Mouse (Mus musculus): ENCODE data around the gene Cldn14. TPM values are rescaled to one million over a fixed set of nuclear protein-coding genes. Genes with fewer than 3 reads are reported as not detected.

Gene Cldn14
- total and polyA plus RNA-seq, 3 experiments, result not detected

DNA sequence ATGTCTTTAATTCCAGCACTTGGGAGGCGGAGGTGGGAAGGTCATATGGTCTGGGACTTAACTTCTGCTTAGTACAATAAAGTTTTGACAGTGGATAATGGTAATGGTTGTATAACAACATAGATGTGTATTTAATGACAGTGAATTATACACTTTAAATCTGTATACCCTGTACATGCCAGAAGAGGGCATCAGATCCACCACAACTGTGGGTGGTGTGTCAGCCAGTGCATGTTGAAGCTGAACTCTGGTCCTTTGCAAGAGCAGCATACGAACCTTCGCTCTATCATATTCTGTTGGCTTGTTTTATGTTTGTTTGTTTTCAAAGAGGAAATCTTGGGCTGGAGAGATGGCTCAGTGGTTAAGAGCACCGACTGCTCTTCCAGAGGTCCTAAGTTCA, 61.2 kb downstream of the Cldn14 start:
- no peaks in the 10 kb centered on the region for H3K9me3 ChIP-seq (replicated peaks)
- no peak for DNase-seq (ENCODE audit: low spot score)
- TF ChIP-seq GATA2 (IDR thresholded peaks at IDR 0.05; ENCODE audit: borderline replicate concordance, low read depth, low read length) (no peak), CTCF (IDR thresholded peaks at IDR 0.05; ENCODE audit: low read depth, low read length) (no peak), TAL1 (conservative IDR thresholded peaks at IDR 0.05; ENCODE audit: low read depth, low read length) (no peak), POLR2AphosphoS5 (IDR thresholded peaks at IDR 0.05; ENCODE audit: insufficient replicate concordance, low read depth, low read length) (no peak), GATA1 (IDR thresholded peaks at IDR 0.05; ENCODE audit: borderline replicate concordance, low read length) (no peak)
- H3K4me1 ChIP-seq (ENCODE audit: insufficient read depth, low read depth, low read length), result no peaks in the 10 kb centered on the region
- H3K36me3 ChIP-seq (replicated peaks), result no peaks in the 10 kb centered on the region
- peaks cover 5% of the 10 kb centered on the region for H3K27me3 ChIP-seq (ENCODE audit: insufficient read depth, low read length)
- no peak for ATAC-seq (ENCODE audit: extremely low read depth, insufficient number of reproducible peaks, low FRiP score, poor library complexity, severe bottlenecking)
- H3K4me3 ChIP-seq (ENCODE audit: low read depth, low read length), result no peak overlapping the region

DNA sequence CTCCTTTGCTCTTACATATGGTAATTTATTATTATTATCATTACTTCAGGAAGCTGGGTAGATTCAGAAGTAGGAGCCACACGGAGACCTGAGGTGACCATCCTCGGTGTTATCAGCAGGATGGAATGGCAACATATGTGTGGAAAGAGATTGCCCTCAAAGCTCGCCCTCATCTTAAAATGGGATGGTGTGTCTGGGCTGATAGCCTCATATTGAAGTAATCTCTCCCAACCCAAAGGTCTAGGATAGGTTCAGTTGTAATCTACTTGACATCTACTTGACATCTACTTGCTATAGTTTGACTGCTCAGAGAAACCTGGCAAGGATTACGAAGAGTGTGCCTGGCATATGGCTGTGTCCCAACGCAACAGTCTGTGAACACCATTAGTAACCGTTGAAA, 64.3 kb downstream of the Cldn14 start:
- Histone ChIP-seq H3K9me3 (replicated peaks) (no peaks in the 10 kb centered on the region), H3K27me3 (ENCODE audit: insufficient read depth, low read length) (peaks cover 8% of the 10 kb centered on the region; the same call in 1 of the 2 replicates), H3K4me1 (ENCODE audit: insufficient read depth, low read depth, low read length) (peaks cover 3% of the 10 kb centered on the region; the same call in 1 of the 2 replicates), H3K4me3 (ENCODE audit: low read depth, low read length) (no peak overlapping the region), H3K36me3 (replicated peaks) (no peaks in the 10 kb centered on the region)
- no peak for DNase-seq (ENCODE audit: low spot score)
- no peak for ATAC-seq (ENCODE audit: extremely low read depth, insufficient number of reproducible peaks, low FRiP score, poor library complexity, severe bottlenecking)
- TF ChIP-seq CTCF (IDR thresholded peaks at IDR 0.05; ENCODE audit: low read depth, low read length), result no peak
- no peak for TF ChIP-seq GATA2 (IDR thresholded peaks at IDR 0.05; ENCODE audit: borderline replicate concordance, low read depth, low read length)
- TF ChIP-seq POLR2AphosphoS5 (IDR thresholded peaks at IDR 0.05; ENCODE audit: insufficient replicate concordance, low read depth, low read length), result no peak
- TF ChIP-seq GATA1 (IDR thresholded peaks at IDR 0.05; ENCODE audit: borderline replicate concordance, low read length), result no peak
- TF ChIP-seq TAL1 (conservative IDR thresholded peaks at IDR 0.05; ENCODE audit: low read depth, low read length), result no peak

DNA sequence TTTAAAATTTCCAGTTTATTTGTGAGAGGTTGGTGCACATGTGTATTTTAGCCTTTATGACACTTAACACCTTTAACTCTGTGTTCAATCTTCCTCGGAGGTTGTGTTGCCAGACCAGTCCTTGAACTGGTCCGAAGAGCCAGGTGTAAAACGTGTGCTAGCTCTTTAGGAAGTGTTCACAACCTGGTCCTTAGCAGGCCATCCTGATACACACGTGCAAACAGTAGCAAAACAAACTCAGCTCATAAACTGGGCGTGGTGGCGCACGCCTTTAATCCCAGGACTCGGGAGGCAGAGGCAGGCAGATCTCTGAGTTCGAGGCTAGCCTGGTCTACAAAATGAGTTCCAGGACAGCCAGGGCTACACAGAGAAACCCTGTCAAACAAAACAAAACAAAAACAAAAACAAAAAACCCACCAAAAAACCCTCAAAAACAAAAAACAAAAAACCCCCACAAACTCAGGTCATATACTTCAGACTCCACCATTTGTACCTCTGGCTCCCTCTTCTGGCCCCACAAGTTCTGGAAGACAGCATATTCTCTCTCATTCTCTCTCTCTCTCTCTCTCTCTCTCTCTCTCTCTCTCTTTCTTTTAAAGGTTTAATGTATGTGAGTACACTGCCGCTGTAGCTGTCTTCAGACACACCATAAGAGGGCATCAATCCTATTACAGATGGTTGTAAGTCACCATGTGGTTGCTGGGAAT, 65.7 kb downstream of the Cldn14 start:
- no peak for DNase-seq (ENCODE audit: low spot score)

DNA sequence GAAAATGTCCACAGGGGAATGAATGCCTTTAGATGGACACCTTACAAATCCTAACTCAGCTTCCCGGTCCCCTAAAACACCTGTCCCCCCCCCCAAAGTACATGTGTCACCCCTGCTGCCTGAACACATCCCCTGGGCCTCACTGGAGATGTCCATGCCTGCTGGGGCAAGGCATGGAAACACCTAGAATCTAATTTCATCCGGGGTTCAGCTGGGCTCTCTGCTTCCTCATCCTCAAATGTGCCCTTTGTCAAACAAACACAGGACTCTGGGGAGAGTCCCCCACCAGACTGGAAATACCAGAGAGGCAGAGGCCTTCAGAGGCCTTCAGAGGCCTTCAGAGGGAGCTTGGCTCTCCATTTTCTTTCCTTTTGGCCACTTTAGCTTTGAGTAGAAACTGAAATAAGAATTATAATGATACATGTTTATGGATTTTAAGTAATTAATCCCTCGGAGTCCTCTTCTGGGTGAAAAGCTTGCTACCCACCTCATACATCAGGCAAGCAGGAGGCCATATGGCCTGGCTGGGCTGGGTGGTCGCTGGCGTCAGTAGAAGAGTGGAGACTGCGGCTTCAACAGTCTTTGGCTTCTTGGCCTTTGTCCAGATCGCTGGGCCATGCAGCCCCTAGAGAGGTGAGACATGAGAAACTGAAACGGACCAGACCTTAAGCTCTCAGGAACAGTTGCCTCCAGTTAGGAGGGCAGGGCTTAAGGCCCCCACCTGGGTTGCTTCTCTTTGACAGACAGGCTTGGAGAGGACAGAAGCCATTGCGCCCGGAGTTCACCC, 66.7 kb downstream of the Cldn14 start:
- Histone ChIP-seq H3K27me3 (ENCODE audit: insufficient read depth, low read length) (peaks cover 5% of the 10 kb centered on the region; the same call in 1 of the 2 replicates), H3K4me3 (ENCODE audit: low read depth, low read length) (no peak overlapping the region), H3K4me1 (ENCODE audit: insufficient read depth, low read depth, low read length) (peaks cover 3% of the 10 kb centered on the region; the same call in 1 of the 2 replicates), H3K9me3 (replicated peaks) (no peaks in the 10 kb centered on the region), H3K36me3 (replicated peaks) (no peaks in the 10 kb centered on the region)
- DNase-seq (ENCODE audit: low spot score), result no peak
- ATAC-seq (ENCODE audit: extremely low read depth, insufficient number of reproducible peaks, low FRiP score, poor library complexity, severe bottlenecking), result no peak
- no peak for TF ChIP-seq TAL1 (conservative IDR thresholded peaks at IDR 0.05; ENCODE audit: low read depth, low read length)
- TF ChIP-seq GATA1 (IDR thresholded peaks at IDR 0.05; ENCODE audit: borderline replicate concordance, low read length), result no peak
- TF ChIP-seq GATA2 (IDR thresholded peaks at IDR 0.05; ENCODE audit: borderline replicate concordance, low read depth, low read length), result no peak
- no peak for TF ChIP-seq POLR2AphosphoS5 (IDR thresholded peaks at IDR 0.05; ENCODE audit: insufficient replicate concordance, low read depth, low read length)
- no peak for TF ChIP-seq CTCF (IDR thresholded peaks at IDR 0.05; ENCODE audit: low read depth, low read length)

More for the DNA sequence above, 65.7 kb downstream of the Cldn14 start:
- TF ChIP-seq POLR2AphosphoS5 (IDR thresholded peaks at IDR 0.05; ENCODE audit: insufficient replicate concordance, low read depth, low read length), result no peak
- no peak for TF ChIP-seq CTCF (IDR thresholded peaks at IDR 0.05; ENCODE audit: low read depth, low read length)
- no peak for TF ChIP-seq GATA1 (IDR thresholded peaks at IDR 0.05; ENCODE audit: borderline replicate concordance, low read length)
- no peak for TF ChIP-seq TAL1 (conservative IDR thresholded peaks at IDR 0.05; ENCODE audit: low read depth, low read length)
- TF ChIP-seq GATA2 (IDR thresholded peaks at IDR 0.05; ENCODE audit: borderline replicate concordance, low read depth, low read length), result no peak
- no peak overlapping the region for H3K4me3 ChIP-seq (ENCODE audit: low read depth, low read length)
- H3K27me3 ChIP-seq (ENCODE audit: insufficient read depth, low read length), result peaks cover 7% of the 10 kb centered on the region; the same call in 1 of the 2 replicates
- no peaks in the 10 kb centered on the region for H3K36me3 ChIP-seq (replicated peaks)
- H3K9me3 ChIP-seq (replicated peaks), result no peaks in the 10 kb centered on the region
- peaks cover 3% of the 10 kb centered on the region; the same call in 1 of the 2 replicates for H3K4me1 ChIP-seq (ENCODE audit: insufficient read depth, low read depth, low read length)
- ATAC-seq (ENCODE audit: extremely low read depth, insufficient number of reproducible peaks, low FRiP score, poor library complexity, severe bottlenecking), result no peak

DNA sequence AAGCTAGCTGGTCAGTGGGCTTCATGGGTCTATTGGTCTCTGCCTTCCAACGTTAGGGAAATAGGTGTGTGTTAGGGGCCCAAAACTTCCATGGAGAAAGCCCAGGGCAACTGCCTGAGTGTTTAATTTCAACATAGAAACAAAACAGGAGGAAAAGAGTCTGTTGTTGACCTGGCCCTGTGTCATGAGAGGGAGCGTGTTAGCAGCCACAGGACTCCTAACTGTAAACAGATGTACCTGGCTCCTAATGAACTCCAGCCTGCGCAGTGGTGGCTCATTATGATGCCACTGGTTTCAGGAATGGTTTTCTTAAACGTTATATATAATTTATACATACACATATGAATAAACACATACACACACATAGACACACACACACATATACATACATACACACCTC, 68.7 kb downstream of the Cldn14 start:
- Histone ChIP-seq H3K9me3 (replicated peaks) (no peaks in the 10 kb centered on the region), H3K27me3 (ENCODE audit: insufficient read depth, low read length) (peaks cover 12% of the 10 kb centered on the region), H3K4me1 (ENCODE audit: insufficient read depth, low read depth, low read length) (peaks cover 3% of the 10 kb centered on the region; the same call in 1 of the 2 replicates), H3K36me3 (replicated peaks) (no peaks in the 10 kb centered on the region), H3K4me3 (ENCODE audit: low read depth, low read length) (no peak overlapping the region)
- ATAC-seq (ENCODE audit: extremely low read depth, insufficient number of reproducible peaks, low FRiP score, poor library complexity, severe bottlenecking), result no peak
- no peak for TF ChIP-seq POLR2AphosphoS5 (IDR thresholded peaks at IDR 0.05; ENCODE audit: insufficient replicate concordance, low read depth, low read length)
- no peak for TF ChIP-seq TAL1 (conservative IDR thresholded peaks at IDR 0.05; ENCODE audit: low read depth, low read length)
- no peak for TF ChIP-seq GATA2 (IDR thresholded peaks at IDR 0.05; ENCODE audit: borderline replicate concordance, low read depth, low read length)
- TF ChIP-seq CTCF (IDR thresholded peaks at IDR 0.05; ENCODE audit: low read depth, low read length), result no peak
- no peak for TF ChIP-seq GATA1 (IDR thresholded peaks at IDR 0.05; ENCODE audit: borderline replicate concordance, low read length)
- no peak for DNase-seq (ENCODE audit: low spot score)

DNA sequence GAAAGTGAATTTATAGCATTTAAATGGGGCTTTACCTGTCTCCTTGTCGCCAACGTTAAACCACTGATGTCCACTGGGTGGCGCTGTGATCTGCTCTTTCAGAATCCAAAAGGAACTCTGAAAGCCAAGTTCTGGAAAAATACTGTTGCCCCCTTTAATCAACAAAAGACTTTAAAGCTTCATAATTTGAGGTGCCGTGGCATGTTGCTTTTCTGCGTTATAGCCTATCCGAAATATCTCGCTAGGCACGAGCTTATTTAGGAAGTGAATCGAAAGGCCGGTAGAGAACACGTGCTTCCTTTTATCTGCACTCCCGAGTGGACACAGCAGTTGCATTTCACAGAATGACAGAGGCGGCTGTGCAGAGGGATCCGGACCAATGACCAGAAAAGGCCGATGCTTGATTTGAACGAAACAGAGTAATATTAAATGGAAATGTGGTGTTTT, 70.2 kb downstream of the Cldn14 start:
- Histone ChIP-seq H3K4me1 (ENCODE audit: insufficient read depth, low read depth, low read length) (peaks cover 3% of the 10 kb centered on the region; the same call in 1 of the 2 replicates), H3K9me3 (replicated peaks) (no peaks in the 10 kb centered on the region), H3K36me3 (replicated peaks) (no peaks in the 10 kb centered on the region), H3K4me3 (ENCODE audit: low read depth, low read length) (no peak overlapping the region), H3K27me3 (ENCODE audit: insufficient read depth, low read length) (peaks cover 14% of the 10 kb centered on the region)
- no peak for ATAC-seq (ENCODE audit: extremely low read depth, insufficient number of reproducible peaks, low FRiP score, poor library complexity, severe bottlenecking)
- TF ChIP-seq TAL1 (conservative IDR thresholded peaks at IDR 0.05; ENCODE audit: low read depth, low read length) (no peak), CTCF (IDR thresholded peaks at IDR 0.05; ENCODE audit: low read depth, low read length) (peak; percentile 56), GATA2 (IDR thresholded peaks at IDR 0.05; ENCODE audit: borderline replicate concordance, low read depth, low read length) (no peak), POLR2AphosphoS5 (IDR thresholded peaks at IDR 0.05; ENCODE audit: insufficient replicate concordance, low read depth, low read length) (no peak), GATA1 (IDR thresholded peaks at IDR 0.05; ENCODE audit: borderline replicate concordance, low read length) (no peak)
- DNase-seq (ENCODE audit: low spot score), result no peak

Data from G1E (cell line).